Mouse (Mus musculus) MEL-GATA-1-ER (cell line): ENCODE results near the gene Ugcg.
"Not testable (repeated sequence)": the region's sequence is repeated elsewhere in the genome, so short reads cannot be mapped to it uniquely, and the experiment has no call there.

ENCODE experiments used
- DNase-seq: peaks from one replicate; pipeline ENCODE4 v3.0.0-alpha.2; 2012; ENCODE audit warnings: low read depth; ENCODE audit errors: extremely low read depth

The Ugcg gene

DNA sequence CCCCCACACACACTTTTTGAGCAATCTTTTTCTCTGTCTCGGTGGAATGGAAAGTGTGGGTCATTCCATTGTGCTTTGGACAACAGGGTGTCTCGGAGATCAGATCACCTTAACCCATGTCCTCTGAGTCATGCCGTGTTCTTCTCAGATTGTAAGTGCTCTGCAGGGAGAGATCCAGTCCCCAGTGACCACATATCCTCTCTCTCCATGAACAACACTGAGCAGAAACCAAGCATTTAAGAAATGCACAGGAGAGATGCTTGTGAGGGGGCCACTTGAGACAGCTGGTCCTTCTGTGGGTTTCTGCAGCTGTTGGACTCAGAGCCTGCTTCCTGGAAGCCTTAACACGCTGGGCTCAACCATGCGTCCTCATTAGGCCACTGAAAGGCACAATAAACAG is 66.9 kb downstream of the Ugcg start:
- DNase-seq, result no peak

DNA sequence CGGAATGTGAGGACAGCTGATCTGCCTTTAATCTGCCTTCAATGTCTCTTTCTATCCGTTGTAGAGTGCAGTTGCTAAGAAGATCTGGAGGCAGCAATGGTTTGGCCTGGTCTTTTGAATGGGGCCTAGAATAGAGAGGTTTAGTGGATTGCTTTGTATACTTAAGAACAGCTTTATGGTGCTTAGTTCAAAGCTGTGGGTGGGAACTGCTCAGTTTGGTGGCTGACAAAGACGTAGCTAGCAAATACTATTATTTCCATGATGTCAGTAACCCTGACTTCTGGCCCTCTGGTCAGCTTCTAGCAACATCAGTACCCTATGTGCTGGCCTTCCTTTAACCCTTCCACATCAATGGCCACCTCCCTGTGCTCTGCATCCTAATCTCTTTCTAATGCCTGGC is 68.8 kb downstream of the Ugcg start:
- DNase-seq, result no peak

DNA sequence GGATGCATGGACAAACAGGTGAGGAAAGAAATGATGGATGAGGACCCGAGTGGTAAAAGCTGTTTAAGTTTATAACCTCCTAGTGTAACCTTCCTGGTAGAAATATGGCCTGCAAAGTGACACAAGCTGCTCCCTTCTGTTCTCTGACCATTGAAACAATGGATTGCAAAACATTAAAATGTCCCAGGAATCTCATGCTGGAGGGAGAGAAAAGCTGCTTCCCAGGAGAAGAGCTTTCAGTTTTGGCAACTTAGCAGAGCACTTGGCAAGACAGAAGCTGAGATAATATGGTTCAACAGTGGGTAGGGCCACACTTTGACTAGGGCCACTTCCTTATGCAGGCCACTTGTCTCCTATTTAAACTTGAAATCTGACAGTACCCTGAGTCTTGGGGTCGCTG is 69.7 kb downstream of the Ugcg start:
- no peak for DNase-seq

DNA sequence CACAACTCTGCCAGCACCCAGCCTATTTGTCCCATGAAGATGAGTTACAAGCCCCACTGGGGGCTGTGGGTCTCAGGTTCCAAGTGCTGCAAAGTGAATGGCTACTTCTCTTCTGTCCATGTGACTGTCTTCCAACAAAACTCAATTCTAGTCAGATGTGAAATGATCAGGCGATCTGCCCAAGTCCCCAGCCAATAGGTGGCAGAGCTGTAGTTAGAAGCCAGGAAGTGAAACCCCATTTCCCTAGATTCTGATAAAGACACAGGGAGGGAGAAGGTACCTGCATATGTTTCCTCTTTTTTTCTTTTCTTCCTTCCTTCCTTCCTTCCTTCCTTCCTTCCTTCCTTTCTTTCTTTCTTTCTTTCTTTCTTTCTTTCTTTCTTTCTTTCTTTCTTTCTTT is 70.7 kb downstream of the Ugcg start:
- no peak for DNase-seq

DNA sequence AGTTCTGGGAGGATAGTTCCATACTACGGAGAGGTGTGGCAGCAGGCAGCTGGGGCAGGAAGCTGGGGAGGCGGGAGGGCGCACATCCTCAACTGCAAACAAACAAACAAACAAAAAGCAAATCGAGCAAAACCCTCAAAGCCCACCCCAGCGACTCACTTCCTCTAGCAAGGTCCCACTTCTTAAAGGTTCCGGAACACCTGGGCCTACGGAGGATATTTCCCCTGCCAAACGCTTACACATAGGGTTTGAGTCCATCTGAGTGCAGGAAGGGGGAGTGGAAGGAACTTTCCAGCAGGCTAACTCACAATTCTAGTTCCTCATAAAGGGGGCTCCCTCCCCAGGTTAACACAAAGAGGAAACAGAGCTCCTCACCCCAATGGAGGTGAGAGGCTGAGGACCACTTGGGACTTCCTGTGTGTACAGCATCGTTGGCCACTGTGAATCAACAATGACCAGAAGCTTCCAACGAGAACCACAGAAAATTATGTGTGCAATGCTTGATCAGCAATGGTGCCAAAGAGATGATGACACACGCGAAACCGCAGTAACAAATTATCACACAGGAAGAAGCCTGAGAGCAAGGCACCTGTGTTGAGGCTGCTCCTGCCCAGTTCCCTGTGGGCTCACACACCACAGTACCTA is 71.9 kb downstream of the Ugcg start:
- no peak for DNase-seq

DNA sequence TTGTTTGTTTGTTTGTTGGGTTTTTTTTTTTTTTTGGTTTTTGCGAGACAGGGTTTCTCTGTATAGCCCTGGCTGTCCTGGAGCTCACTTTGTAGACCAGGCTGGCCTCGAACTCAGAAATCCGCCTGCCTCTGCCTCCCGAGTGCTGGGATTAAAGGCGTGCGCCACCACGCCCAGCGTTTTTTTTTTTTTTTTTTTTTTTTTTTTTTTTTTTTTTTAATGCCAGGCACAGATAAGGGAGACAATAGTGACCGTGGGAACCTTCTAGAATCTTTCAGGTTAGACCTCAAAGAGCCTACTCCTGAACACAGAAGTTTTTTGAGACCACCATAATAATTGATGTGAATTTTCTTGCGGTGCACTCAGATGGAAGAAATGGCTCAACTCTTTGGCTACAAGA is 72.5 kb downstream of the Ugcg start:
- DNase-seq, result not testable (repeated sequence)

DNA sequence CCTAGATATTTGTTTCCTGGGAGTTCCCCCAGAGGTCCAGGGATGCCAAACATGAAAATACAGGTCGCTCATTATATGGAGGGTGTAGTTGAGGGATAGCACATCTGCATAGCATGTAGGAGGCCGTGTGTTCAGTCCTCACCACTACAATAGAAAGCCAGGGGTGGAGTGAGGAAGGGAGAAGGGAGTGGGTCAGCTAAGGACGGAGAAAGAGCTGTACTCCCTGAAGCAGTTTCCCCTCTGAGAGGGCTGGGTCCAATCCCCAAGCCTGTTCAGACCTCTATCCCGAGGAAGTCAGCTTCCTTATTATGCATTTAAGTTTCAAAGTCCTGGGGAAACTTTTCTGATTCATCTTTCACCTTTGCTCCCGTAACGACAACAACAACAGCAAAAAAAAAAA is 73.1 kb downstream of the Ugcg start:
- DNase-seq, result no peak

DNA sequence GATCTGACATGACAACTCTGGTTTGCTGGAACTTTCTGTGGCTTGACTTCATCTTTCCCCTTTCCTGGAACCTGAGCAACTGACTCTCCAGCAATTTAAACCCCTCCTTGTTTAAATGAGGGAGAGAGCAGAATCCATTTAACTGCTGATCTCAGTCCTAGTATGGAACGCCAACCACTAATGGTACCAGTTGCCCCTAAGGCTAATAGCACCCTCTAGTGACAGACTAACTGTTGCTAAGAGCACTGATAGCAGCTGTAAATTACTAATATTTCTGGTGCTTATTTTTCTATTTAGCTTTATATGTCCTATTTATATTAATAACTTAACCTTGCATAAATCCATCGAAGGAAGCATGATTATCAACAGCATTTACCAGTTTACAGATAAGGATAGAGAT is 74.4 kb downstream of the Ugcg start:
- DNase-seq, result no peak

DNA sequence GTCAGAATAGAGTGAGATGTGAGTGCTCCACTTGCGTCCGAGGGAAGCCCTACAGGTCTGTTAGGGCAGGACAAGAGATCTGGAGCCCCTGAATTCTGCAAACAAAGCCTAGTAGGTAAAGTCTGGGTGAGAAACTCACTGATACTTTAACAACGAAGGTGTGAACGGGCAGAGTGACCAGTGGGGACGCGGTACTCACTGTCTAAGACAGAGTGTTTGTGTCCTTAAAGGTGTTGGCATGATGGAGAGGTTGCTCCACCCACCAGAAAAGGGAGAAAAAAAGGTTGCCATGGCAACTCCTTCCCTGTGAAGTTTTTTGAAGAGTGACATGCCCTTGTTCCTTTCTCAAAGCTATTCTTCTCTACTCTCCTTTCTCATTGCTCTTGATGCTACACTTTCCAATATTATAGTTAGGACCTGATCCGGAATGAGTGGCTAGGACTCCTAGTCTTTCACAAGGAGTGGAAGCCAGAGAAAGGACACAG is 75.6 kb downstream of the Ugcg start:
- DNase-seq, result no peak

DNA sequence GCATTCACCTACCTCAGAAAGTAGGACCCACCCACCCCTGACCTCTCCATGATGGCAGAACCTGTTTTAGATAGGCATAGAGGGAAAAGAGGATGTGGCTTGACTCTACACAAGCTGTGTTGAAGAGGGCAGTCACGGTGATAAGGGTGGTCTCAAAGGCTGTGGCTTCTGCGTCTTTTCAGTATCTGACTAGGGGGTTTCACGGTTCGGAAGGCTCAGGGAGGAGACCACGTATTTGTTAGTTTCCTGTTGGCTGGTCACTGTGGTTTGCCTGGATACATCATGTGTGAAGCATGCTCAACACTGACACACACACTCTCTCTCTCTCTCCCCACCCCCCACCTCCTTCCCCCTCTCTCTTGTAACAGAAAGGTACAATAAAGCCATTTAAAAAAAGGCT is 76.1 kb downstream of the Ugcg start:
- no peak for DNase-seq

DNA sequence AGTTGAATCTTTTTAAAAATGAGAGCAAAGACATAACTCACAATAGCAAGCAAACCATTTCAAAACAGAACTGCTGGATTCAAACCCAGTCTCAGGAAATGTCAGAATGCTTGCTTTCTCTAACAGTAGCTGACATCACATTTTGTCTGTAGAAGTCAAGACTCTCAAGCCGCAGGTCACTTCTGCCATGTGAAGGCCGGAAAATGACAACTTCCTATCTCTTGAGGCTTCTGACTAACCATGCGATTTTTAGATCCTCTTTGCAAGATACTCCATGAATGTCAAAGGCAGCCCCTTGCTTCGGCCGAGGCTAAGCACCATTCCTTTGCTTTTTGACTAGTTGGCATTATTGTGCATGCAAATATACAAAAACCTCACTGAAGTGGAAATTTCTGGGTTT is 76.6 kb downstream of the Ugcg start:
- DNase-seq, result no peak
